Mouse (Mus musculus) macrophage (primary cell): Measurements from ENCODE around the gene Csf3. TPM values are rescaled to one million over a fixed set of nuclear protein-coding genes. Genes with fewer than 3 reads are reported as not detected.
A peak's percentile ranks its signal among the peaks of the same experiment; 100 is the strongest.
"Not testable (repeated sequence)": the region's sequence is repeated elsewhere in the genome, so short reads cannot be mapped to it uniquely, and the experiment has no call there.

Experiments used
- H3K27ac ChIP-seq: fragments of 350-480 bp; formaldehyde crosslinking; 2 replicates; pipeline ENCODE4 v1.9.0; 2021
- H3K36me3 ChIP-seq: fragments of 350-480 bp; formaldehyde crosslinking; 2 replicates; pipeline ENCODE4 v1.9.0; 2021; ENCODE audit errors: inconsistent target
- H3K4me3 ChIP-seq: fragments of 350-480 bp; formaldehyde crosslinking; 2 replicates; pipeline ENCODE4 v1.9.0; 2021; ENCODE audit errors: inconsistent target
- H3K79me2 ChIP-seq: fragments of 350-480 bp; formaldehyde crosslinking; 2 replicates; pipeline ENCODE4 v1.9.0; 2021; ENCODE audit errors: inconsistent target
- WGBS: methylation state at CpG from one replicate; pipeline ENCODE4 v1.1.7; 2026; ENCODE audit warnings: inconsistent platforms; ENCODE audit not compliant: missing documents; 5-methylcytosine and 5-hydroxymethylcytosine counted together
- polyA plus RNA-seq: library from polyadenylated mRNA; stranded (reverse); fragments of 250-400 nt; gene quantifications from 3 replicates; pipeline ENCODE4 v1.2.4, GENCODE M21; 2018; ENCODE audit warnings: inconsistent platforms

The Csf3 gene
- polyA plus RNA-seq, 1 experiment from 2014 or later = not detected

GRCm38 (mm10) chr11:98707401-98708281, 6.6 kb downstream of the Csf3 start:
- no peaks in the 10 kb centered on the region for H3K79me2 ChIP-seq
- no peak overlapping the region for H3K4me3 ChIP-seq
- peaks cover 25% of the 10 kb centered on the region; the same call in 1 of the 2 replicates for H3K36me3 ChIP-seq
- H3K27ac ChIP-seq = peak overlapping the region; percentile 93
- 94% methylated on average over 17 of the region's 22 CpGs for WGBS

DNA sequence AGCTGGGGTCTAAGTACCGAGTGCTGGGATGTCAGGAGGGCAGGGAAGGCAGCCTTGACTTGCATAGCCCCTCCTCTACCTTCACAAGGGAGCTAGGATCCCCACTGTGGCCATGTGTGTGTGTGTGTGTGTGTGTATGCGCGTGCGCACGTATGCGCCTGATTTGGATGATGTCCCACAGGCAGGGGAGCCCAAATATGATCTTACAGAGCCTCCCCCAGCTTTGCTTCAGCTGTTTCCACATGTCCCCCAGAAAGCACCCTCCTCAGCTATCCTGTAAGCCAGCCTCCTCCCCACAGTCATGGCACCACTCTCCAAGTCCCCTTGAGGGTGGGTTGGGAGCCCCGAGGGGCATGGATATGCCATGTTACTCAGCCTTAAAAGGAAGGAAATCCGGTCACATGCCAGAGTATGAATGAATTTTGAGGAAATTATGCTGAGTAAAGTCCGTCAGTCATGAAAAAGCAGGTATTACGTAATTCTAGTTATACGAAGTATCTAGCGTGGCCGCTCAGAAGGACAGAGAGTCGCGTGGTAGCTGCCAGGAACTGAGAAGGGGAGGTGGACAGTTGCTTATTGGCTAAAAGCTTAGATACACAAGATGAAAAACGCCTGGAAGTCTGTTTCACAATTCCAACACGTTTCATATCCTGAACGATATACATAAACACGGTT, 7.4 kb downstream of the Csf3 start:
- H3K27ac ChIP-seq = peak overlapping the region; percentile 93
- H3K79me2 ChIP-seq = no peaks in the 10 kb centered on the region
- peaks cover 25% of the 10 kb centered on the region; the same call in 1 of the 2 replicates for H3K36me3 ChIP-seq
- no peak overlapping the region; the same call in 1 of the 2 replicates for H3K4me3 ChIP-seq
- 23% methylated on average over 19 of the region's 19 CpGs for WGBS

GRCm38 (mm10) chr11:98709001-98709741, 8.1 kb downstream of the Csf3 start:
- Histone ChIP-seq H3K36me3 (peaks cover 25% of the 10 kb centered on the region; the same call in 1 of the 2 replicates), H3K4me3 (peak overlapping the region; percentile 5; the same call in 1 of the 2 replicates), H3K27ac (peak overlapping the region; percentile 93), H3K79me2 (no peaks in the 10 kb centered on the region)
- WGBS = 7% methylated on average over 25 of the region's 26 CpGs

DNA sequence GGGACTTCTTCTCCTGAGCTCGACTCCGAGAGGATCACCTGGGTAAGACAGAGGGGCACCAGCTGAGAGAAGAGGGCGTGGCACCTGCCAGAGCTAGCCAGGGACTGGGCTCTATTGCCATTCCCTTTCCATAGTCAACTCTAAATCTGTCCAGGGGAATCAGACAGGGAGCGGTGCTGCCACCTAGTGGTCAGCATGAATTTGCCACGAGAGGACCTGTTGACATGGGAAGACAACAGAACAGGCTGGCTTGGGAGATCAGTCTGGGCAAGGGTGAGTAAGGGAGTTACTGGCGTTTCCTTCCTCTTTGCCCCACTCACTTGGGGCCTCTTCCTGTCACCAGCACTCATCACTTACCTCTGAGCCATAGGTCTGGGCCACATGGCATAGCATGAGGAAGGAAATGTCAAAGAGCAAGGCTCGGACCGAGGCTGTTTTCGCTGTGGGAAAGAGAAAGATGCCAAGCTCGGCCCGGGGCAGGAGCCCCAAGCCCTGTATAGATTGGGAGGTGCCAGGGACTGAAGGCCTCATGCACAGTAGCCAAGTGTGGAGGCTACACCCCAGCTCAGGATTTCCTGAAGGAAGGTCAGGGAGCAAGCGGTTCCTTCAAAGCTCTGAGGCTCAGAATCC, 9.5 kb downstream of the Csf3 start:
- WGBS = 11% methylated on average over 12 of the region's 12 CpGs
- Histone ChIP-seq H3K79me2 (no peaks in the 10 kb centered on the region), H3K36me3 (peaks cover 14% of the 10 kb centered on the region; the same call in 1 of the 2 replicates), H3K4me3 (no peak overlapping the region), H3K27ac (peak overlapping the region; percentile 93)

DNA sequence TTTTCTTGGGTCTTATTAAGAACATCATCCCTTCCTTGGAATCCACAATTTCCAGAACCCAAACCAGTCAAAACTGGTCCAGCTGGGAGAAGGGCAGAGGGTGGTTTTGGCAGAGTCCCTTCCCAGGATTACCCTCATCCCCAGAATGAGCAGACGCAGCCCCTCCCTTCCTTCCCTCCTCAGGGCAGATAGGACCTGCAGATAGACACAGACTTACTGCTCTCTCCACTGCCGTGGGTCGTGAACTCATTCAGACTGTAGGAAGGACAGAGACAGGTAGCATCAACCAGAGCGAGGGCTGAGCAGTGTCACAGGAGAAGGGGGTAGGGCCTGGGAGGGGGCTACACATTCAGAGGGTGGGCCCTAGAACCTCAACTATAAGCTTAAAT, 10.0 kb downstream of the Csf3 start:
- Histone ChIP-seq H3K4me3 (no peak overlapping the region), H3K79me2 (no peaks in the 10 kb centered on the region), H3K36me3 (peaks cover 12% of the 10 kb centered on the region; the same call in 1 of the 2 replicates), H3K27ac (peak overlapping the region; percentile 93)
- 38% methylated on average over 4 of the region's 4 CpGs for WGBS

- not testable (repeated sequence) for H3K79me2 ChIP-seq, H3K4me3 ChIP-seq, H3K36me3 ChIP-seq, H3K27ac ChIP-seq
- WGBS = 100% methylated on average over 2 of the region's 6 CpGs
These were observed 10.9 kb downstream of the Csf3 start for GRCm38 (mm10) chr11:98712009-98712408.

- WGBS = 74% methylated on average over 12 of the region's 12 CpGs
- no peaks in the 10 kb centered on the region for H3K79me2 ChIP-seq
- no peak overlapping the region for H3K27ac ChIP-seq
- no peak overlapping the region for H3K4me3 ChIP-seq
- H3K36me3 ChIP-seq = no peaks in the 10 kb centered on the region; the same call in 1 of the 2 replicates
These were observed 12.6 kb downstream of the Csf3 start for GRCm38 (mm10) chr11:98713703-98714102.

DNA sequence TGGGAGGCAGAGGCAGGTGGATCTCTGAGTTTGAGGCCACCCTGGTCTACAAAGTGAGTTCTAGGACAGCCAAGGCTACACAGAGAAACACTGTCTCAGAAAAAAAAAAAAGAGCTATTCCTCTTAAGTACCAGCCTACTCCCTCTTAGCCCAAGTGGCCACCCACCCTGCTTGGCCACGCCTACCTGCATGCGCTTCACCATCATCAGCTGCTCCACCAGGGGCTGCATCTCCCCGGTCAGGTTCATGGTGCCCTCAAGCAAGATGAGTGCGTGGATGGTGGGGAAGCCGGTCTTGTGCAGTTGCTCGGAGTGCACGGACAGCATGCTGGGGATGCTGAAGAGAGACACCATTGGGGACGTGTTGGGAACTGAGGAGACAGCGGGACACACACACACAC, 14.9 kb downstream of the Csf3 start:
- WGBS = 95% methylated on average over 8 of the region's 9 CpGs
- H3K36me3 ChIP-seq = no peaks in the 10 kb centered on the region; the same call in 1 of the 2 replicates
- no peaks in the 10 kb centered on the region for H3K79me2 ChIP-seq
- no peak overlapping the region for H3K27ac ChIP-seq
- H3K4me3 ChIP-seq = no peak overlapping the region

- 34% methylated on average over 13 of the region's 13 CpGs for WGBS
- H3K4me3 ChIP-seq = no peak overlapping the region
- H3K79me2 ChIP-seq = no peaks in the 10 kb centered on the region
- H3K27ac ChIP-seq = no peak overlapping the region
- no peaks in the 10 kb centered on the region; the same call in 1 of the 2 replicates for H3K36me3 ChIP-seq
These were observed 16.8 kb downstream of the Csf3 start for GRCm38 (mm10) chr11:98717904-98718303.

DNA sequence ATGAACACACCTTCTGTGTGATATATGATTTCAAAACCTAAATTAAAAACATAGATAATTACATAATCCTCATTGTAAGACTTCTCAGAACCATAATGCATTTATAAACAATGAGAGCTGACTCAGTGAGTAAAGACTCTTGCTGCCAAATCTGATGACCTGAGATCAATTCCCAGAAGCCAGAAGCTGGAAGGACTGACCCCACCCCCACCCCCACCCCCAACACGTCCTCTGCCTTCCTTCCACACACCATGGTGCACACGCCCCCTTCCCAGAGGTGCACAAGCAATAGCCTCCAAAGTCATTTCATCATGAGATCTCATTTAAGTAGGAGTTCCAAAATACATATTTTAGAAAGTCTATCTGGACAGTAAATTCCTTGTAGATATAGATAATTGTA, 19.7 kb downstream of the Csf3 start:
- H3K4me3 ChIP-seq = no peak overlapping the region
- no peaks in the 10 kb centered on the region; the same call in 1 of the 2 replicates for H3K36me3 ChIP-seq
- no peak overlapping the region for H3K27ac ChIP-seq
- no peaks in the 10 kb centered on the region for H3K79me2 ChIP-seq
- 100% methylated on average over 1 of the region's 2 CpGs for WGBS

GRCm38 (mm10) chr11:98721458-98722226, 20.6 kb downstream of the Csf3 start:
- Histone ChIP-seq H3K4me3 (no peak overlapping the region), H3K36me3 (no peaks in the 10 kb centered on the region), H3K27ac (no peak overlapping the region), H3K79me2 (no peaks in the 10 kb centered on the region)
- WGBS = 91% methylated on average over 23 of the region's 24 CpGs

GRCm38 (mm10) chr11:98723098-98723497, 22.0 kb downstream of the Csf3 start:
- WGBS = 80% methylated on average over 7 of the region's 7 CpGs
- no peaks in the 10 kb centered on the region for H3K79me2 ChIP-seq
- no peak overlapping the region for H3K4me3 ChIP-seq
- H3K36me3 ChIP-seq = no peaks in the 10 kb centered on the region
- no peak overlapping the region for H3K27ac ChIP-seq

- WGBS = 96% methylated on average over 15 of the region's 15 CpGs
- H3K36me3 ChIP-seq = no peaks in the 10 kb centered on the region
- peaks cover 6% of the 10 kb centered on the region; the same call in 1 of the 2 replicates for H3K79me2 ChIP-seq
- H3K27ac ChIP-seq = no peak overlapping the region
- no peak overlapping the region for H3K4me3 ChIP-seq
These were observed 25.0 kb downstream of the Csf3 start for GRCm38 (mm10) chr11:98725926-98726506.
